In the genomic region with DNA sequence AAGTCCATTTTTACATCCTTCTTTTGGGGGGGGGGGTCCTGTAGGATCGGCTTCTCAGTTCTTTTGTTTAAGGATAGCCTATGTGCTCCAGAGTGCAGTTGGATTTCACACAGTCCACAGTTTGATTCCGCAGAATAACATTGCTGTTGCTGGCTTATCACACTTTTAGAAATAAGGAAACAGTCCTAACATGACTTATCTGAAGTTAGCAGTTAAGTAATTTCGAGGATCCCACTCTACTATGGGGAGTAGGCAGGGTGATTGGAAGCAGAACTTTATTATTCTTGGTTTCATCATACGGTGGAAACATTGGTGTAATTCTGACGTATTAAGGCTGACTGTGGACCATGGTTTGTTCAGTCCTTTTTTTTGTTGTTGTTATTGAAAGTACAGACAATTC, we compare ENCODE assay signal across 26 mouse cellular contexts. TPM values are rescaled to one million over a fixed set of nuclear protein-coding genes. Genes with fewer than 3 reads are reported as not detected.
DNase-seq lines count a peak whose midpoint lies in the region; ATAC-seq and TF ChIP-seq lines count a peak whose summit lies in the region.
"Had no signal": no experiment of that assay in that cellular context is flagged by ENCODE, and none has a peak within 500 bp of the region (broad histone marks: within the 10 kb centered on the region; RNA-seq: fewer than 3 reads in every experiment).

No protein-coding gene starts in this region.

- WGBS in intestine, embryonic 14.5 days: 87% methylated on average over 5 of the region's 5 CpGs
- 81% methylated on average over 5 of the region's 5 CpGs for WGBS in intestine, embryonic 15.5 days
- WGBS in liver, embryonic 13.5 days (ENCODE audit: insufficient replicate concordance): 64% methylated on average over 5 of the region's 5 CpGs
- 76% methylated on average over 5 of the region's 5 CpGs for WGBS in liver, embryonic 11.5 days
- 95% methylated on average over 5 of the region's 5 CpGs for WGBS in forebrain, postnatal 0 days

- no peaks in the 10 kb centered on the region for H3K9me3 ChIP-seq in intestine, embryonic 14.5 days (ENCODE audit: control insufficient read depth, low read length)
- no peaks in the 10 kb centered on the region for H3K9me3 ChIP-seq in intestine, embryonic 15.5 days
- no peaks in the 10 kb centered on the region for H3K9me3 ChIP-seq in liver, embryonic 13.5 days (replicated peaks)
- H3K9me3 ChIP-seq in liver, embryonic 11.5 days (ENCODE audit: control insufficient read depth, low read length): no peaks in the 10 kb centered on the region
- H3K9me3 ChIP-seq in forebrain, postnatal 0 days (ENCODE audit: low read length): no peaks in the 10 kb centered on the region
- H3K9me3 ChIP-seq: forebrain, embryonic 10.5 days; forebrain, embryonic 13.5 days; heart, embryonic 12.5 days; heart, embryonic 15.5 days had no signal

- TF ChIP-seq CTCF in forebrain, postnatal 0 days (IDR thresholded peaks at IDR 0.05; ENCODE audit: low read depth): no peak

- no peaks in the 10 kb centered on the region for H3K27me3 ChIP-seq in intestine, embryonic 14.5 days (replicated peaks; ENCODE audit: control insufficient read depth, insufficient read depth, low read length)
- no peaks in the 10 kb centered on the region for H3K27me3 ChIP-seq in intestine, embryonic 15.5 days (replicated peaks)
- no peaks in the 10 kb centered on the region for H3K27me3 ChIP-seq in liver, embryonic 13.5 days
- H3K27me3 ChIP-seq in liver, embryonic 11.5 days (replicated peaks; ENCODE audit: control insufficient read depth, insufficient read depth, low read length): no peaks in the 10 kb centered on the region
- no peaks in the 10 kb centered on the region for H3K27me3 ChIP-seq in forebrain, postnatal 0 days (ENCODE audit: insufficient read depth, low read length)
- H3K27me3 ChIP-seq: forebrain, embryonic 13.5 days; heart, embryonic 12.5 days; heart, embryonic 15.5 days; Patski had no signal

- H3K4me2 ChIP-seq in intestine, embryonic 14.5 days (ENCODE audit: low read length): no peak overlapping the region
- no peak overlapping the region for H3K4me2 ChIP-seq in intestine, embryonic 15.5 days (replicated peaks)
- H3K4me2 ChIP-seq in liver, embryonic 13.5 days: no peak overlapping the region
- H3K4me2 ChIP-seq in liver, embryonic 11.5 days: no peak overlapping the region
- H3K4me2 ChIP-seq in forebrain, postnatal 0 days (ENCODE audit: low read depth): no peak overlapping the region
- H3K4me2 ChIP-seq: forebrain, embryonic 13.5 days; heart, embryonic 12.5 days; heart, embryonic 15.5 days; hindbrain, embryonic 14.5 days had no signal

- peak; percentile 10 for DNase-seq in intestine, embryonic 14.5 days (ENCODE audit: low spot score)
- DNase-seq in liver, embryonic 13.5 days: no peak
- DNase-seq in liver, embryonic 11.5 days (ENCODE audit: low spot score): no peak
- peak; percentile 71 for DNase-seq in MEL-GATA-1-ER (ENCODE audit: extremely low read depth, low read depth)
- no peak for DNase-seq in forebrain, postnatal 0 days
- DNase-seq in left cerebral cortex, adult 8-10 months (ENCODE audit: low spot score in 2 of 2): no peak
- DNase-seq: adrenal gland, postnatal 10 days; adrenal gland, postnatal 36 days; B cell, adult 2 months; cerebellum, adult 18-20 months; cerebellum, adult 9-10 months; cerebellum, postnatal 14 days; gastrocnemius, adult 2 months; gastrocnemius, postnatal 14 days; heart, adult 18-20 months; heart, postnatal 14 days; heart, postnatal 4 days had no signal

- no peak overlapping the region for H3K27ac ChIP-seq in intestine, embryonic 14.5 days (ENCODE audit: low read depth)
- H3K27ac ChIP-seq in intestine, embryonic 15.5 days: no peak overlapping the region
- H3K27ac ChIP-seq in liver, embryonic 13.5 days: peak overlapping the region; percentile 27; the same call in 1 of the 2 replicates
- no peak overlapping the region for H3K27ac ChIP-seq in liver, embryonic 11.5 days (ENCODE audit: low read depth, low read length)
- H3K27ac ChIP-seq in forebrain, postnatal 0 days (ENCODE audit: low read depth, low read length): no peak overlapping the region
- H3K27ac ChIP-seq: forebrain, embryonic 10.5 days; forebrain, embryonic 13.5 days; gastrocnemius, adult 2 months; heart, embryonic 15.5 days; hindbrain, embryonic 14.5 days; hindbrain, postnatal 0 days had no signal

- H3K36me3 ChIP-seq in intestine, embryonic 14.5 days (ENCODE audit: control insufficient read depth, insufficient read depth, low read length): peaks cover 40% of the 10 kb centered on the region
- peaks cover 9% of the 10 kb centered on the region; the same call in 1 of the 2 replicates for H3K36me3 ChIP-seq in intestine, embryonic 15.5 days
- peaks cover 96% of the 10 kb centered on the region for H3K36me3 ChIP-seq in liver, embryonic 13.5 days
- peaks cover 48% of the 10 kb centered on the region for H3K36me3 ChIP-seq in liver, embryonic 11.5 days (ENCODE audit: control insufficient read depth, insufficient read depth, low read length)
- peaks cover 7% of the 10 kb centered on the region for H3K36me3 ChIP-seq in forebrain, postnatal 0 days (ENCODE audit: insufficient read depth)

- H3K4me1 ChIP-seq in intestine, embryonic 14.5 days (replicated peaks; ENCODE audit: control insufficient read depth, insufficient read depth, low read length): peaks cover 13% of the 10 kb centered on the region
- peaks cover 12% of the 10 kb centered on the region for H3K4me1 ChIP-seq in intestine, embryonic 15.5 days (replicated peaks)
- H3K4me1 ChIP-seq in liver, embryonic 13.5 days (replicated peaks): peaks cover 87% of the 10 kb centered on the region
- H3K4me1 ChIP-seq in liver, embryonic 11.5 days (replicated peaks; ENCODE audit: control insufficient read depth, insufficient read depth, low read length): peaks cover 34% of the 10 kb centered on the region
- H3K4me1 ChIP-seq in forebrain, postnatal 0 days (ENCODE audit: insufficient read depth): no peaks in the 10 kb centered on the region

- no peak overlapping the region for H3K9ac ChIP-seq in intestine, embryonic 14.5 days (ENCODE audit: low read length)
- H3K9ac ChIP-seq in intestine, embryonic 15.5 days: no peak overlapping the region
- no peak overlapping the region for H3K9ac ChIP-seq in liver, embryonic 13.5 days
- H3K9ac ChIP-seq in liver, embryonic 11.5 days (ENCODE audit: low read depth, low read length): no peak overlapping the region
- no peak overlapping the region for H3K9ac ChIP-seq in forebrain, postnatal 0 days
- H3K9ac ChIP-seq: forebrain, embryonic 13.5 days; heart, embryonic 12.5 days; heart, embryonic 15.5 days; hindbrain, embryonic 14.5 days had no signal

- no peak overlapping the region for H3K4me3 ChIP-seq in intestine, embryonic 14.5 days (ENCODE audit: low read depth, low read length)
- no peak overlapping the region for H3K4me3 ChIP-seq in intestine, embryonic 15.5 days (replicated peaks)
- H3K4me3 ChIP-seq in liver, embryonic 13.5 days (replicated peaks): no peak overlapping the region
- H3K4me3 ChIP-seq in liver, embryonic 11.5 days (ENCODE audit: low read depth, low read length): no peak overlapping the region
- no peak overlapping the region for H3K4me3 ChIP-seq in forebrain, postnatal 0 days (ENCODE audit: low read depth, low read length)
- H3K4me3 ChIP-seq: forebrain, embryonic 10.5 days; forebrain, embryonic 13.5 days; gastrocnemius, adult 2 months; heart, embryonic 12.5 days; heart, embryonic 15.5 days had no signal

- no peak for ATAC-seq in intestine, embryonic 14.5 days (replicated peaks; ENCODE audit: low FRiP score, low TSS enrichment, low read depth)
- no peak for ATAC-seq in intestine, embryonic 15.5 days
- ATAC-seq in liver, embryonic 13.5 days (ENCODE audit: low read depth): no peak
- no peak for ATAC-seq in liver, embryonic 11.5 days (replicated peaks; ENCODE audit: low FRiP score)
- no peak for ATAC-seq in forebrain, postnatal 0 days
- ATAC-seq: forebrain, embryonic 13.5 days; forebrain, embryonic 16.5 days; hindbrain, postnatal 0 days; Patski had no signal

RNA-seq across cellular contexts. Expression of a gene that starts 19.6 kb away (rescaled TPM):
- polyA plus RNA-seq in intestine, embryonic 14.5 days (2014; fragmentation: Nextera tagmentation; extraction: Ambion mirVana): 44.6 and 46.5 TPM in 2 replicates
- 49.0 and 50.4 TPM in 2 replicates for polyA plus RNA-seq in intestine, embryonic 15.5 days (2015; fragmentation: Nextera tagmentation; extraction: Ambion mirVana)
- 103 and 120 TPM in 2 replicates for polyA plus RNA-seq in liver, embryonic 13.5 days (2015; fragmentation: Nextera tagmentation; extraction: Ambion mirVana)
- polyA plus RNA-seq in liver, embryonic 11.5 days (2014; fragmentation: Nextera tagmentation; extraction: Ambion mirVana): 122 and 148 TPM in 2 replicates
- 30.7 and 33.3 TPM in 2 replicates for total RNA-seq in forebrain, postnatal 0 days (2014; rRNA removed)
- polyA plus RNA-seq in forebrain, postnatal 0 days (2015; fragmentation: Nextera tagmentation; extraction: Ambion mirVana): 19.3 and 22.6 TPM in 2 replicates
- total RNA-seq in left cerebral cortex, adult 8-10 months (2022): 10 to 100 TPM; 47.5 to 65.3 (median 51.6) TPM

RNA-seq across cellular contexts. Expression of a gene that starts 49.7 kb away (rescaled TPM):
- 4.6 and 4.9 TPM in 2 replicates for polyA plus RNA-seq in intestine, embryonic 14.5 days (2014; fragmentation: Nextera tagmentation; extraction: Ambion mirVana)
- polyA plus RNA-seq in intestine, embryonic 15.5 days (2015; fragmentation: Nextera tagmentation; extraction: Ambion mirVana): 3.4 and 3.9 TPM in 2 replicates
- 2.0 and 2.2 TPM in 2 replicates for polyA plus RNA-seq in liver, embryonic 13.5 days (2015; fragmentation: Nextera tagmentation; extraction: Ambion mirVana)
- 2.9 and 4.6 TPM in 2 replicates for polyA plus RNA-seq in liver, embryonic 11.5 days (2014; fragmentation: Nextera tagmentation; extraction: Ambion mirVana)
- total RNA-seq in forebrain, postnatal 0 days (2014; rRNA removed): 19.2 and 23.2 TPM in 2 replicates
- polyA plus RNA-seq in forebrain, postnatal 0 days (2015; fragmentation: Nextera tagmentation; extraction: Ambion mirVana): 2.3 and 3.3 TPM in 2 replicates
- total RNA-seq in left cerebral cortex, adult 8-10 months (2022): 10 to 100 TPM; 57.1 to 73.0 (median 65.9) TPM

Comparison
In these comparisons a context has a peak if more than half of its experiments do, and no peak if none do; other contexts are left out.
1. DNase-seq: peak in intestine, embryonic 14.5 days (single experiment) and MEL-GATA-1-ER (single experiment); none in liver, embryonic 13.5 days (single experiment), liver, embryonic 11.5 days (single experiment), forebrain, postnatal 0 days (single experiment) and left cerebral cortex, adult 8-10 months (0 of 2).